Mouse (Mus musculus) forebrain, embryonic 11.5 days (tissue): ENCODE data around the gene Rnase1. TPM values are rescaled to one million over a fixed set of nuclear protein-coding genes. Genes with fewer than 3 reads are reported as not detected.
"Not testable (repeated sequence)": the region's sequence is repeated elsewhere in the genome, so short reads cannot be mapped to it uniquely, and the experiment has no call there.

Source experiments
- ATAC-seq: fragments of 200-750 bp; cut with Nextera tagmentation; replicated peaks from 2 replicates; pipeline ENCODE4 v1.8.0; 2017; ENCODE audit warnings: moderate TSS enrichment; ENCODE audit not compliant: low FRiP score
- DNase-seq: peaks from one replicate; pipeline ENCODE4 v3.0.0-alpha.2; 2017; ENCODE audit warnings: low spot score
- H3K27ac ChIP-seq: fragments of 300-500 bp; sonication (generic); 2 replicates; pipeline ENCODE4 v1.5.1; 2014; ENCODE audit warnings: low read depth, low read length
- H3K27me3 ChIP-seq: fragments of 300-500 bp; sonication (generic); 2 replicates; pipeline ENCODE4 v1.6.1; 2014; ENCODE audit warnings: mild to moderate bottlenecking, low read length, mixed read lengths; ENCODE audit not compliant: control insufficient read depth, insufficient read depth
- H3K36me3 ChIP-seq: fragments of 300-500 bp; sonication (generic); 2 replicates; pipeline ENCODE4 v1.6.1; 2014; ENCODE audit warnings: mild to moderate bottlenecking, low read length, moderate library complexity, mixed read lengths; ENCODE audit not compliant: control insufficient read depth, insufficient read depth
- H3K4me1 ChIP-seq: fragments of 300-500 bp; sonication (generic); replicated peaks from 2 replicates; pipeline ENCODE4 v1.6.1; 2014; ENCODE audit warnings: low read length, mixed read lengths; ENCODE audit not compliant: control insufficient read depth, insufficient read depth
- H3K4me2 ChIP-seq: fragments of 300-500 bp; sonication (generic); 2 replicates; pipeline ENCODE4 v1.6.1; 2014; ENCODE audit warnings: low read depth, mild to moderate bottlenecking, low read length, moderate library complexity, mixed read lengths; ENCODE audit not compliant: severe bottlenecking
- H3K4me3 ChIP-seq: fragments of 300-500 bp; sonication (generic); 2 replicates; pipeline ENCODE4 v1.5.1; 2014; ENCODE audit warnings: low read depth, low read length
- H3K9ac ChIP-seq: fragments of 300-500 bp; sonication (generic); 2 replicates; pipeline ENCODE4 v1.6.1; 2014; ENCODE audit warnings: low read length
- H3K9me3 ChIP-seq: fragments of 300-500 bp; sonication (generic); 2 replicates; pipeline ENCODE4 v1.6.1; 2016; ENCODE audit warnings: low read length, mixed read lengths; ENCODE audit not compliant: control insufficient read depth
- WGBS: fragments of 180-500 bp; shearing (Covaris S2); extraction: QIAGEN DNeasy Blood & Tissue Kit; methylation state at CpG from one replicate; pipeline ENCODE4 v1.1.7; 2014; 5-methylcytosine and 5-hydroxymethylcytosine counted together
- polyA plus RNA-seq: library from polyadenylated mRNA; unstranded; fragments of >200 nt; fragmentation: Nextera tagmentation; extraction: Ambion mirVana; gene quantifications from 2 replicates; pipeline ENCODE4 v1.2.1, GENCODE M21; 2014

The Rnase1 gene
- not detected in 2 replicates for polyA plus RNA-seq

GRCm38 (mm10) chr14:51146685-51147084 is at the start of gene Rnase1:
Gene Rnase1, minus strand, starts transcription at chr14:51146785.
- no peak within 1 kb of the TSS for H3K4me2 ChIP-seq
- H3K36me3 ChIP-seq, result no peaks in the 10 kb centered on the region
- no peak for DNase-seq
- no peaks in the 10 kb centered on the region for H3K27me3 ChIP-seq
- H3K4me1 ChIP-seq, result no peaks in the 10 kb centered on the region
- no peak within 1 kb of the TSS for H3K9ac ChIP-seq
- no peak for ATAC-seq
- H3K27ac ChIP-seq, result no peak within 1 kb of the TSS
- H3K9me3 ChIP-seq, result no peaks in the 10 kb centered on the region
- 51% methylated on average over 2 of the region's 2 CpGs for WGBS
- no peak within 1 kb of the TSS for H3K4me3 ChIP-seq

- 91% methylated on average over 4 of the region's 4 CpGs for WGBS
- no peaks in the 10 kb centered on the region for H3K4me1 ChIP-seq
- H3K27ac ChIP-seq, result no peak overlapping the region
- ATAC-seq (no peak), DNase-seq (no peak)
- no peaks in the 10 kb centered on the region for H3K36me3 ChIP-seq
- no peak overlapping the region for H3K4me2 ChIP-seq
- no peak overlapping the region for H3K4me3 ChIP-seq
- no peak overlapping the region for H3K9ac ChIP-seq
- no peaks in the 10 kb centered on the region for H3K9me3 ChIP-seq
- H3K27me3 ChIP-seq, result no peaks in the 10 kb centered on the region
Measured at GRCm38 (mm10) chr14:51195681-51196080, 49.1 kb upstream of the Rnase1 start.

GRCm38 (mm10) chr14:51181051-51181450 is 34.5 kb upstream of the Rnase1 start:
- not testable (repeated sequence) for ATAC-seq, DNase-seq, H3K36me3 ChIP-seq, H3K27ac ChIP-seq, H3K4me3 ChIP-seq, H3K4me1 ChIP-seq, H3K9me3 ChIP-seq, H3K9ac ChIP-seq, H3K4me2 ChIP-seq, H3K27me3 ChIP-seq
- 87% methylated on average over 2 of the region's 2 CpGs for WGBS

- Histone ChIP-seq H3K4me1 (no peaks in the 10 kb centered on the region), H3K36me3 (no peaks in the 10 kb centered on the region), H3K4me3 (no peak overlapping the region), H3K9me3 (no peaks in the 10 kb centered on the region), H3K27me3 (no peaks in the 10 kb centered on the region), H3K9ac (no peak overlapping the region), H3K27ac (no peak overlapping the region), H3K4me2 (no peak overlapping the region)
- no peak for DNase-seq
- ATAC-seq, result no peak
- 57% methylated on average over 4 of the region's 4 CpGs for WGBS
Measured at GRCm38 (mm10) chr14:51173843-51174242, 27.3 kb upstream of the Rnase1 start.

GRCm38 (mm10) chr14:51172947-51173346 is 26.4 kb upstream of the Rnase1 start:
- 41% methylated on average over 4 of the region's 4 CpGs for WGBS
- not testable (repeated sequence) for H3K27ac ChIP-seq, H3K4me1 ChIP-seq, H3K36me3 ChIP-seq, H3K4me3 ChIP-seq, DNase-seq, H3K9me3 ChIP-seq, H3K9ac ChIP-seq, H3K4me2 ChIP-seq, H3K27me3 ChIP-seq, ATAC-seq

GRCm38 (mm10) chr14:51172095-51172865 is 25.7 kb upstream of the Rnase1 start:
- 41% methylated on average over 9 of the region's 9 CpGs for WGBS
- not testable (repeated sequence) for H3K4me3 ChIP-seq, H3K9me3 ChIP-seq, H3K27ac ChIP-seq, H3K4me1 ChIP-seq, H3K27me3 ChIP-seq, H3K36me3 ChIP-seq, H3K4me2 ChIP-seq, H3K9ac ChIP-seq
- DNase-seq (peak; percentile 76), ATAC-seq (peak; percentile 55)

GRCm38 (mm10) chr14:51166068-51166467 is 19.5 kb upstream of the Rnase1 start:
- Histone ChIP-seq H3K27ac (no peak overlapping the region), H3K27me3 (no peaks in the 10 kb centered on the region), H3K4me3 (no peak overlapping the region), H3K36me3 (no peaks in the 10 kb centered on the region), H3K4me2 (no peak overlapping the region), H3K9me3 (no peaks in the 10 kb centered on the region), H3K9ac (no peak overlapping the region), H3K4me1 (no peaks in the 10 kb centered on the region)
- ATAC-seq, result no peak
- no peak for DNase-seq

- Histone ChIP-seq H3K36me3 (no peaks in the 10 kb centered on the region), H3K9ac (no peak overlapping the region), H3K9me3 (no peaks in the 10 kb centered on the region), H3K4me3 (no peak overlapping the region), H3K27me3 (no peaks in the 10 kb centered on the region), H3K27ac (no peak overlapping the region), H3K4me1 (no peaks in the 10 kb centered on the region), H3K4me2 (no peak overlapping the region)
- 89% methylated on average over 1 of the region's 1 CpGs for WGBS
- no peak for DNase-seq
- no peak for ATAC-seq
Measured at GRCm38 (mm10) chr14:51165435-51165834, 18.9 kb upstream of the Rnase1 start.

- H3K4me1 ChIP-seq, ATAC-seq, DNase-seq, H3K4me3 ChIP-seq, H3K4me2 ChIP-seq, H3K27ac ChIP-seq, H3K36me3 ChIP-seq, H3K9ac ChIP-seq, H3K9me3 ChIP-seq, H3K27me3 ChIP-seq: not testable (repeated sequence)
- WGBS, result 95% methylated on average over 6 of the region's 6 CpGs
Measured at GRCm38 (mm10) chr14:51163323-51163722, 16.7 kb upstream of the Rnase1 start.
